In genomic region chr5:148370624-148371023, GRCm38 (mm10) we compare ENCODE assay signal across 9 mouse cellular contexts. TPM values are rescaled to one million over a fixed set of nuclear protein-coding genes. Genes with fewer than 3 reads are reported as not detected.
DNase-seq lines count a peak whose midpoint lies in the region; ATAC-seq and TF ChIP-seq lines count a peak whose summit lies in the region.
"Had no signal": no experiment of that assay in that cellular context is flagged by ENCODE, and none has a peak within 500 bp of the region (broad histone marks: within the 10 kb centered on the region; RNA-seq: fewer than 3 reads in every experiment).

No protein-coding gene starts in this region.

- H3K27me3 ChIP-seq in intestine, postnatal 0 days (replicated peaks; ENCODE audit: control insufficient read depth, insufficient read depth, low read length): no peaks in the 10 kb centered on the region
- no peaks in the 10 kb centered on the region for H3K27me3 ChIP-seq in intestine, embryonic 15.5 days (replicated peaks)
- no peaks in the 10 kb centered on the region for H3K27me3 ChIP-seq in small intestine, adult 2 months (ENCODE audit: control insufficient read depth, insufficient read depth, low read length)
- no peaks in the 10 kb centered on the region for H3K27me3 ChIP-seq in hindbrain, embryonic 14.5 days (ENCODE audit: control insufficient read depth, insufficient read depth, low read length)
- H3K27me3 ChIP-seq: neural tube, embryonic 13.5 days had no signal

- no peak for TF ChIP-seq POLR2A in small intestine, adult 2 months (IDR thresholded peaks at IDR 0.05; ENCODE audit: low read depth, low read length)

- no peak overlapping the region for H3K4me3 ChIP-seq in intestine, postnatal 0 days (ENCODE audit: low read depth, low read length)
- no peak overlapping the region for H3K4me3 ChIP-seq in intestine, embryonic 15.5 days (replicated peaks)
- no peak overlapping the region for H3K4me3 ChIP-seq in small intestine, adult 2 months (ENCODE audit: low read depth, low read length)
- no peak overlapping the region for H3K4me3 ChIP-seq in hindbrain, embryonic 14.5 days (replicated peaks; ENCODE audit: low read length)
- H3K4me3 ChIP-seq: neural tube, embryonic 13.5 days had no signal

- no peak overlapping the region for H3K9ac ChIP-seq in intestine, postnatal 0 days (ENCODE audit: low read depth, low read length)
- no peak overlapping the region for H3K9ac ChIP-seq in intestine, embryonic 15.5 days
- H3K9ac ChIP-seq in hindbrain, embryonic 14.5 days: no peak overlapping the region
- H3K9ac ChIP-seq: neural tube, embryonic 13.5 days had no signal

- no peaks in the 10 kb centered on the region for H3K36me3 ChIP-seq in intestine, postnatal 0 days (ENCODE audit: control insufficient read depth, insufficient read depth)
- no peaks in the 10 kb centered on the region for H3K36me3 ChIP-seq in intestine, embryonic 15.5 days
- H3K36me3 ChIP-seq in small intestine, adult 2 months (ENCODE audit: control insufficient read depth, insufficient read depth, low read length): no peaks in the 10 kb centered on the region; the same call in 1 of the 2 replicates
- H3K36me3 ChIP-seq in hindbrain, embryonic 14.5 days (replicated peaks; ENCODE audit: control insufficient read depth, insufficient read depth): no peaks in the 10 kb centered on the region
- H3K36me3 ChIP-seq: neural tube, embryonic 13.5 days had no signal

- 97% methylated on average over 1 of the region's 1 CpGs for WGBS in intestine, postnatal 0 days
- WGBS in intestine, embryonic 15.5 days: 95% methylated on average over 1 of the region's 1 CpGs
- 92% methylated on average over 1 of the region's 1 CpGs for WGBS in small intestine, adult 2 months
- 100% methylated on average over 1 of the region's 1 CpGs for WGBS in hindbrain, embryonic 14.5 days

- no peaks in the 10 kb centered on the region for H3K9me3 ChIP-seq in intestine, postnatal 0 days (ENCODE audit: control insufficient read depth)
- no peaks in the 10 kb centered on the region for H3K9me3 ChIP-seq in intestine, embryonic 15.5 days
- peaks cover 3% of the 10 kb centered on the region; the same call in 1 of the 2 replicates for H3K9me3 ChIP-seq in hindbrain, embryonic 14.5 days (ENCODE audit: control insufficient read depth, low read length)

- no peaks in the 10 kb centered on the region for H3K4me1 ChIP-seq in intestine, postnatal 0 days (replicated peaks; ENCODE audit: control insufficient read depth, insufficient read depth, low read length)
- 0 out of 2 replicates have a peak, but pooled peaks cover 2% of the 10 kb centered on the region for H3K4me1 ChIP-seq in intestine, embryonic 15.5 days (replicated peaks)
- H3K4me1 ChIP-seq in small intestine, adult 2 months (ENCODE audit: control insufficient read depth, insufficient read depth, insufficient read length, low read length): no peaks in the 10 kb centered on the region
- H3K4me1 ChIP-seq in hindbrain, embryonic 14.5 days (replicated peaks; ENCODE audit: control insufficient read depth, insufficient read depth, low read length): no peaks in the 10 kb centered on the region
- H3K4me1 ChIP-seq: neural tube, embryonic 13.5 days had no signal

- TF ChIP-seq CTCF in intestine, postnatal 0 days (IDR thresholded peaks at IDR 0.05; ENCODE audit: low read depth): peak; percentile 75
- peak; percentile 67; the same call in 1 of the 2 replicates for TF ChIP-seq CTCF in small intestine, adult 2 months (IDR thresholded peaks at IDR 0.05; ENCODE audit: extremely low read depth, insufficient read length, insufficient replicate concordance, low read depth, low read length)

- DNase-seq in ES-CJ7 (ENCODE audit: low read depth, low spot score): peak; percentile 88
- DNase-seq in urinary bladder, postnatal 36 days (ENCODE audit: low spot score in 2 of 2): no peak
- no peak for DNase-seq in hindbrain, embryonic 14.5 days (ENCODE audit: low spot score)
- no peak for DNase-seq in layer of hippocampus, postnatal 10 days (ENCODE audit: low spot score in 2 of 2)

- no peak overlapping the region for H3K27ac ChIP-seq in intestine, postnatal 0 days (ENCODE audit: low read depth, low read length)
- no peak overlapping the region for H3K27ac ChIP-seq in intestine, embryonic 15.5 days
- H3K27ac ChIP-seq in small intestine, adult 2 months (ENCODE audit: insufficient read depth, low read depth, low read length): no peak overlapping the region
- H3K27ac ChIP-seq in hindbrain, embryonic 14.5 days: no peak overlapping the region
- H3K27ac ChIP-seq: neural tube, embryonic 13.5 days had no signal

- no peak overlapping the region for H3K4me2 ChIP-seq in intestine, postnatal 0 days (replicated peaks; ENCODE audit: low read depth)
- no peak overlapping the region for H3K4me2 ChIP-seq in intestine, embryonic 15.5 days (replicated peaks)
- no peak overlapping the region for H3K4me2 ChIP-seq in hindbrain, embryonic 14.5 days (replicated peaks)
- H3K4me2 ChIP-seq: neural tube, embryonic 13.5 days had no signal

- ATAC-seq in intestine, postnatal 0 days: no peak
- ATAC-seq in intestine, embryonic 15.5 days: no peak
- ATAC-seq in common myeloid progenitor, adult 5-6 weeks (replicated peaks; ENCODE audit: low read depth, poor library complexity, severe bottlenecking): peak; percentile 55; the same call in 1 of the 2 replicates
- ATAC-seq in hindbrain, embryonic 14.5 days (ENCODE audit: low FRiP score): no peak

RNA-seq across cellular contexts. Expression of gene Slc7a1, which starts 29.1 kb away (rescaled TPM):
- 10.8 and 11.7 TPM in 2 replicates for polyA plus RNA-seq in intestine, postnatal 0 days (2015; fragmentation: Nextera tagmentation; extraction: Ambion mirVana)
- polyA plus RNA-seq in intestine, embryonic 15.5 days (2015; fragmentation: Nextera tagmentation; extraction: Ambion mirVana): 26.5 and 28.8 TPM in 2 replicates
- 21.3 and 30.3 TPM in 2 replicates for total RNA-seq in common myeloid progenitor, adult 5-6 weeks (2017)
- polyA plus RNA-seq in small intestine, adult 2 months (2012; rRNA removed): 6.3 and 7.4 TPM in 2 replicates
- 58.4 and 59.0 TPM in 2 replicates for polyA plus RNA-seq in hindbrain, embryonic 14.5 days (2014; fragmentation: Nextera tagmentation; extraction: Ambion mirVana)
- total RNA-seq in layer of hippocampus, postnatal 10 days (2021): 10 to 100 TPM; 72.2 to 73.1 TPM
